Mouse (Mus musculus) right cerebral cortex, postnatal 14 days (tissue): ENCODE data around the gene Cul4a.
A peak's percentile ranks its signal among the peaks of the same experiment; 100 is the strongest.
"Not testable (repeated sequence)": the region's sequence is repeated elsewhere in the genome, so short reads cannot be mapped to it uniquely, and the experiment has no call there.

Experiments
- DNase-seq: peaks from one replicate; pipeline ENCODE4 v3.0.0; 2022

The Cul4a gene

GRCm38 (mm10) chr8:13105087-13105881 is at the start of gene Cul4a, which contains the start of gene Pcid2:
Gene Cul4a, plus strand, starts transcription at chr8:13105621.
Gene Pcid2, minus strand, starts transcription at chr8:13105459.
- DNase-seq = peak; percentile 98

- no peak for DNase-seq
Observed at GRCm38 (mm10) chr8:13057351-13057750, 48.1 kb upstream of the Cul4a start.

DNA sequence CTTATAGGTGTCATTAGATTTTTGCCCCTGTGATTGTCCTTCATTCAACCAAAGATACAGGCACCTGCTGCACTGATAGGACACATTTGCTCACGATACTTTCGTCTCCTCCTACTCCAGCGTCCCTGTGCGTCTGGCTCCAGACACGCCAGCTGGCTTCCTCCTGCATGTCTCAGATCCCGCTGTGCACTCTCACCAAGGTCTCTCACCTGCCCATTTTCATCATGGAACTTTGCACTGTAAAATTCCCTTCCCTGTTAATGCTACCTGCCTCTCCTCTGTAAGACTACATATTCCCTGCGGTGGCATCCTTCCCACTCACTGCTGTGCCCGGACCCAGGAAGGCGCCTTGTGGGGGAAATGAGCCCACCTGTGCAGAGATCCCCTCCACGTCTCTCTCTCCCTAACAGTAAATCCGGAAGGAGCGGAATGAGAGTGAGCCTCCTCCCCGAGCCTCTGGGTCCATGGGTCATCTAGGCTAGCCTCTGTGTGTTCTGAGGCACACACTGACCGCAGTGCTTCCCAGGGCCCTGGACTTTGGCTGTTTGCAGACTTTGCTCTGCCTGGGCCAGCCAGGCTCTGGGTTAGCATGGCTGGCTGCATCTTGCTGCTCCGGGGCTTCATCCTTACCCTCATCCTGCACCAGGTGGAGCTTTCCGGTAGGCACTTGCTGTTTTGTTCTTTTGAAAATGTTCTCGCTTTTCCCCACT is 44.8 kb upstream of the Cul4a start, which contains the start of gene Proz:
TSS of gene Proz (plus strand) at position 474 of the 710 bp plus-strand sequence.
- DNase-seq = no peak

DNA sequence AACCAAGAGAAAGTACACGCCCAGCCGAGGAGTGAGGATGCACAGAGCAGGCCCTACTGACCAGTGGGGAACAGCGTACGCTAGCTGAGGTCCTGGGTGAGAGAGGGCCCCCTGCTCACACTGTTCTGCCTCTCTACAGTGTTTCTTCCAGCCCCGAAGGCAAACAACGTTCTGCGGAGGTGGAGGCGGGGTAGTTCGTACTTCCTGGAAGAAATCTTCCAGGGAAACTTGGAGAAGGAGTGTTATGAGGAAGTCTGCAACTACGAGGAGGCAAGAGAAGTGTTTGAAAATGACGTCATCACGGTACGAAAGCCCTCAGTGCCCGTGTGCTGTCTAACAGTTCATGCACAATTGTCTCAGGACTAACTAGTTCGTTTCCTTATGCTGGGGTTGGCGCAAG is 42.3 kb upstream of the Cul4a start:
- no peak for DNase-seq

DNA sequence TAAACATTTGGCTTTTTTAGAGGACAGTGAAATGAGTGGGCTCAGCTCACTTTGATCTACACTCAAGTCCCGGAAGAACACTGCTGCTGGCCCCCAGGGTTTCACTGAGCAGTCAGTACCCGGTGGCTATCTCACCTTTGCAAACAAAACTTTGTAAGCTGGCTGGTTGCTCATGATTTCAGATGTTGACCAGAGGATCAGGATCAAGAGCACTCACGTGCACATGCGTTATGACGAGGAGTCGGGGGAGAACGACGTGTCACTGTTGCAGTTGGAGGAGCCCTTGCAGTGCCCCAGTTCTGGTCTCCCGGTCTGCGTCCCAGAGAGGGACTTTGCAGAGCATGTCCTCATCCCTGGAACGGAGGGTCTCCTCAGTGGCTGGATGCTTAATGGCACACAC is 32.2 kb upstream of the Cul4a start:
- DNase-seq = no peak

GRCm38 (mm10) chr8:13075044-13075443 is 30.4 kb upstream of the Cul4a start:
- no peak for DNase-seq

DNA sequence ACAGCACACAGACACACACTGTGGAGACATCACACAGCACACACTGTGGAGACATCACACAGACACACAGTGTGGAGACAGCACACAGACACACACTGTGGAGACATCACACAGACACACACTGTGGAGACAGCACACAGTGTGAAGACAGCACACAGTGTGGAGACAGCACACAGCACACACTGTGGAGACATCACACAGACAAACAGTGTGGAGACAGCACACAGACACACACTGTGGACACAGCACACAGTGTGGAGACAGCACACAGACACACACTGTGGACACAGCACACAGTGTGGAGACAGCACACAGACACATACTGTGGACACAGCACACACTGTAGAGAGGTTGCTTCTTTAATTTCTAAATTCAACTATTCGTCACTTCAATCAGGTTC is 29.8 kb upstream of the Cul4a start:
- DNase-seq = not testable (repeated sequence)

- no peak for DNase-seq
Observed at GRCm38 (mm10) chr8:13077542-13077941, 27.9 kb upstream of the Cul4a start.

GRCm38 (mm10) chr8:13104691-13105086 is 732 bp upstream of the Cul4a start:
- peak; percentile 95 for DNase-seq

DNA sequence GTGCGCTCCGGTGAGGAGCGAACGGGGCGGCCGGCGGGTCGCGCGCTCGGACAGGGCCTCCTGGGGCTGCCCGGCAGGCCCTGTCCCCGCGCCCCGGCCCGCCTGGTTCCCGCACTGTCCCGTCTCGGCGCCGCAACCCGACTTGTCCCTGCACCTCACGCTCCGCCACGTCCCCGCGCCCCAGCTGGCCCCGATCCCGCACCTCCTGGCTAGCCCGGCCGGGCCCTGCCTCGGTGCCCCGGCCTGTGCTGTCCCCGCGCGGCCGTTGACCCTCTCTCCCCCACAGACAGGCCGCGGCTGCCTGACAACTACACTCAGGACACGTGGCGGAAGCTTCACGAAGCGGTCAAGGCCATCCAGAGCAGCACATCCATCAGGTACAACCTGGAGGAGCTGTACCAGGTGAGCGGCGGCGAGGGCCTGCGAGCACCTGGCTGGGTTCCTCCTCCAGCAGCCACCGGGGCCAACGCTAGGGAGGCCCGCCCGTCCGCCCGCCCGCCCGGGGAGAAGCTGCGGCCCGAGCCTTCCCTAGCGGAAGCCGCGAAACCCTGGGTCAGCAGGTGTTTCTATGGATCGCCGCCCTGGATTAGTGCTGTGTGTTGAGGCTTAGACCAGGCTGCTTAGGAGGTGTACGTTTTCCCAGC is 609 bp downstream of the Cul4a start:
- DNase-seq = peak; percentile 63

- DNase-seq = no peak
Observed at GRCm38 (mm10) chr8:13107990-13108638, 2.7 kb downstream of the Cul4a start.

DNA sequence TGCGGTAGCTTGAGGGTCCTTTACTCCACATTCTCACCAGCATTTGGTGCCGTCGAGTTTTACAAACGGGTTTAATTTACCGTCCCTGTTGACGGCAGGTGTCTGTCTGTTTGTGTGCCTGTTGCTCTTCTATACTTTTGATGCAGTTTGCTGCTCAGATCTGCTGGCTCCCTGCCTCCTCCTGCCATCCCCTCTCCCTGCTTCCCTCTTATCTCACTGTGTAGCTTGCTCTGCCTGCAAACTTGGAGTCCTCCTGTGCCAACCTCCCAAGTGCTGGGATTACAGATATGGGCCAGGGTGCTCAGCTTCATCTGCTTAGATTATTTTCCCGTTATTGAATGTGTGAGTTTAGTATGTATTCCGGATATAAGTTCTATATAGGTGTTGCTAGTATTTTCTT is 3.5 kb downstream of the Cul4a start:
- no peak for DNase-seq

GRCm38 (mm10) chr8:13109416-13109960 is 4.1 kb downstream of the Cul4a start:
- no peak for DNase-seq

- DNase-seq = no peak
Observed at GRCm38 (mm10) chr8:13111917-13112316, 6.5 kb downstream of the Cul4a start.

- DNase-seq = no peak
Observed at GRCm38 (mm10) chr8:13113232-13113631, 7.8 kb downstream of the Cul4a start.

- DNase-seq = no peak
Observed at GRCm38 (mm10) chr8:13117096-13117495, 11.7 kb downstream of the Cul4a start.

GRCm38 (mm10) chr8:13118516-13118915 is 13.1 kb downstream of the Cul4a start:
- DNase-seq = no peak

- no peak for DNase-seq
Observed at GRCm38 (mm10) chr8:13120882-13121665, 15.7 kb downstream of the Cul4a start.

DNA sequence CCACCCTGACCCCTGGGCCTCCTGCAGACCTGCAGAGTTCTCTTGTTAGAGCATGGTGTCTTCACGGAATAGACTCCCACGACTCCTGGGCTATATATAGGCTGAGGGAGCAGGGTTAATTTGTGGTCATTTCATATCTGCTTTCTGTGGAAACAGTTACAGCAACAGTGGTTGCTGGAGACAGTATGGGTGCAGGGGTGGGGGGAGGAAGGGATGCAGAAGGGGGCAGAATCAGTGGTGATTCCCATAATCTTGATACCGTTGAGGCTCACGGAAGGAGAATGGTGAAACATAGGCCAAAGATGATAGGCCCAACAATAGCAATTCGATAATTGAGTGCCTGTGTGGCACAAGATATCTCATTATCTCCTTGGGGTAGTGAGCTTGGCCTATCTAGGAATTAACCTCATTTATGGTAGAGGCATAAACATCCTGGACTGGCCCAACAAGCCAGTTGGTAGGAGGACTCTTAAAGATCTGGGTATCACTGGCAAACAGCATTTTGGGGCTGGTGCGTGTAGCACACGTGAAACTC is 17.5 kb downstream of the Cul4a start:
- no peak for DNase-seq

DNA sequence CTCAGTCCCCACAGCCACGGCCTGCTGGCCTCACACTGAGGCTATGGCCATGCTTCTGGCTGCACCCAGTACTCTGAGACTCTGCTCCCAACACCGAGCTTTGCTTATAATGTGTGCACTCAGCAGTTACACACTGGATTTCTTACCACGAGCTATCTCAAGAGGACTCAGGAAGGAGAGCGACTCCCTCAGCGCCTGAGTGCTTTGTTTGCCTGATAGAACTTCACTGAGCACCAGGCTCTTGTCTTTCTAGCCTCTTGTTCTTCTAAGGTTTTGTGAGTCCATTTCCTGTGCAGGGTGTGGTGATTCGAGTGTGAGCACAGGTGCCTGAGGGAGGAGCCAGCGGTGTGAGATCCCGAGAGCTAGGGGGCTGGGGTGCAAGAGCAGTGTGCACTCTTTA is 19.5 kb downstream of the Cul4a start:
- no peak for DNase-seq

GRCm38 (mm10) chr8:13132220-13132619 is 26.8 kb downstream of the Cul4a start:
- DNase-seq = peak; percentile 50
